Mouse (Mus musculus) cerebellum, adult 2 months (tissue): ENCODE measurements around the gene Srr. TPM values are rescaled to one million over a fixed set of nuclear protein-coding genes. Genes with fewer than 3 reads are reported as not detected.

Experiments
- DNase-seq, 2 experiments: peaks; one replicate each; pipeline ENCODE4 v3.0.0; 2021
- H3K27ac ChIP-seq: fragments of 200-500 bp; 2 replicates; pipeline ENCODE4 v1.5.1; 2012; ENCODE audit warnings: low read length, control low read depth, inconsistent platforms; ENCODE audit not compliant: insufficient read depth
- H3K27me3 ChIP-seq: fragments of 200-500 bp; 2 replicates; pipeline ENCODE4 v1.6.1; 2012; ENCODE audit warnings: inconsistent platforms, mild to moderate bottlenecking, low read length, moderate library complexity; ENCODE audit not compliant: control insufficient read depth, insufficient read depth
- H3K4me1 ChIP-seq: fragments of 200-500 bp; 2 replicates; pipeline ENCODE4 v1.6.1; 2011; ENCODE audit warnings: low read length; ENCODE audit not compliant: control insufficient read depth, insufficient read depth
- H3K4me3 ChIP-seq: fragments of 200-500 bp; replicated peaks from 2 replicates; pipeline ENCODE3; 2011; ENCODE audit warnings: mild to moderate bottlenecking, low read depth, low read length, control low read depth; ENCODE audit not compliant: insufficient read depth
- CTCF ChIP-seq: fragments of 200-500 bp; IDR thresholded peaks from 2 replicates; pipeline ENCODE4 v1.5.1; 2011; ENCODE audit warnings: low read depth, mild to moderate bottlenecking, control low read depth, low read length, moderate library complexity, borderline replicate concordance; ENCODE audit not compliant: insufficient read depth
- POLR2A ChIP-seq: fragments of 200-500 bp; IDR thresholded peaks from 2 replicates; pipeline ENCODE4 v1.6.1; 2011; ENCODE audit warnings: low read length, control low read depth, borderline replicate concordance; ENCODE audit not compliant: insufficient read depth
- WGBS: fragments of 180-500 bp; shearing (Covaris S2); methylation state at CpG from one replicate; pipeline ENCODE4 v1.1.7; 2018; 5-methylcytosine and 5-hydroxymethylcytosine counted together
- polyA plus RNA-seq: library from polyadenylated mRNA; depleted of rRNA; stranded (reverse); fragments of >200 nt; gene quantifications from 2 replicates; pipeline ENCODE4 v1.2.3, GENCODE M21; 2012; rRNA removed

Gene Srr
- polyA plus RNA-seq, 1 experiment = 36.5 TPM

DNA sequence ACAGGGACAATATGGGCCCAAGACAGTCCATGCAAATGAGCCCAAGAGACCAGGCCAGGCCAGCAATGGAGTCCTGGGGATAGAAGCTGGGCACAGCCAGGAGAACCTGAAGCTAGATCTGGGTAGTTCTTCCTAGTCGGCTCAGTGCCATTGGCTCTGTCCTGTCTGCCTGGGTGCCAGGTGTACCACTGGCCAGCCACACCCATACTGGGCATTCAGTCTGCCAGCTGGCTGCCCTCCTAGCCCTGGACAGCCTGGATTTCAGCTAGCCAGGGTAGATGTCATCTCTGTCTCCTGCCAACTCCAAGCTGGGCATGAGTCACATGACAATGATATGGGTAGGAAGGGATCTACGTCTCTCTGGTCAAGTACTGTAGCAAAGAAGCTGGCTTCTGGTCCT is 58.6 kb downstream of the Srr start:
- 9% methylated on average over 2 of the region's 2 CpGs for WGBS
- Histone ChIP-seq H3K4me1 (peaks cover 32% of the 10 kb centered on the region), H3K4me3 (no peak overlapping the region), H3K27ac (peak overlapping the region; percentile 22), H3K27me3 (no peaks in the 10 kb centered on the region)
- peak; percentile 91 to 97 for DNase-seq
- TF ChIP-seq CTCF = no peak
- no peak for TF ChIP-seq POLR2A

DNA sequence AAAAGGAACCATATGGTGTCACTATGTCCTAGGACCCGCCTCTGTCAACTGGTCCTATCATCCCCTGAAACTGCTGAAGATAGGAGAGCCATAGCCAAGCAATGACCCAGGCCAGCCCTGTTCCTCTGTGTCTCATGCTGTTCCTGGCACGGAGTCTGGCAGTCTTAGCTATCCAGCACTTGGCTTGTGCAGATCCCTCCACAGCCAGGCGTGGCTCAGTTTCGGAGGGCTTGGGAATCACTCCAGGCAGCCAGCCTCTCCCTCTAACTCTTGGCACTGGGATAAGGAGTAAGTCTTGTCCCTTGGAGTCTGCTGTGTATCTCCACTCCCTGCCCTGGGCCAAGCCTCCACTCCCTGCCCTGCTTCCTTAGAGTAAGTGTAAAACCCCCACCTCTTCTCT is 59.1 kb downstream of the Srr start:
- peak; percentile 90 to 95 for DNase-seq
- Histone ChIP-seq H3K4me3 (no peak overlapping the region), H3K4me1 (peaks cover 32% of the 10 kb centered on the region), H3K27me3 (no peaks in the 10 kb centered on the region), H3K27ac (peak overlapping the region; percentile 22; the same call in 1 of the 2 replicates)
- WGBS = 5% methylated on average over 4 of the region's 4 CpGs
- no peak for TF ChIP-seq POLR2A
- no peak for TF ChIP-seq CTCF

DNA sequence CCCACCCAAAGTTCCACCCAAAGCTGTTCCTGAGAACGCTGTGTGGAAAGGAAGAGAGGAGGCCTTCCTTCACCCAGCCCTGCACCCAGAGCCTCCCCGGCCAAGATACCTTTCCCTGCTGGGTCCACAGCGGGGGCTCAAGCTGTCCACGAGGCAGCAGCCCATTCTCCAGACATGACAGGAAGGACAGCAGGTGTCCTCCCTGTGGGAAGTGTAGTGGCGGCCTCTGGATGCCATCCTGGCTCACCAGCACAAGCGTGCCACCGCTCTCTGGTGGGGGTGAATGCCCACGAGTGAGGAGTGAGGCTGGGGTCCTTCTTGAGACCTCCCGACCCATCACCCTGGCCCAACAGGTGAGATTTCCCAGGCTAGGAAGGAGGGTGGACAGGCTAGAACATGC is 60.5 kb downstream of the Srr start:
- peaks cover 27% of the 10 kb centered on the region for H3K4me1 ChIP-seq
- DNase-seq = no peak
- no peak overlapping the region for H3K4me3 ChIP-seq
- 33% methylated on average over 9 of the region's 9 CpGs for WGBS
- no peaks in the 10 kb centered on the region for H3K27me3 ChIP-seq
- TF ChIP-seq POLR2A = no peak
- H3K27ac ChIP-seq = no peak overlapping the region

DNA sequence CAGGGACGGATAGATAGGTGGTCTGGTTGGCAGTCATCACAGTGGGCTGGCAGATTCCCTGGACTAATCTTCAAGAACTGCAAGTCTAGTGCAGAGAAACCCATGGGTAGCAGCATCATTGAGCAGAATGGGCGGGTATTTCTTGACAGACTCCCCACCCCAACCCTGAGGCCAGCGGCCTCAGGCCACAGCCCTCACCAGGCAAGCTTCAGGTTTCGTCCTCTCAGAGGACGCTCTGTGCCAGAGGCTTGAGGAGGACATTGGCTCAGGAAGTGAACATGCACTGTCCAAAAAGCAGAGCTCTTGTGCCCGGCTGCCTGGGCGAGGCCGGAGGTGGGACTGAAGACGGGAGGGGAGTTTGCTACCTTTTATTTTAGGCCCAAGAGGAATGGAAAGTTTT is 61.3 kb downstream of the Srr start:
- DNase-seq = no peak
- Histone ChIP-seq H3K27me3 (no peaks in the 10 kb centered on the region), H3K27ac (no peak overlapping the region), H3K4me1 (peaks cover 27% of the 10 kb centered on the region), H3K4me3 (no peak overlapping the region)
- TF ChIP-seq POLR2A (no peak), CTCF (no peak)
- 84% methylated on average over 9 of the region's 9 CpGs for WGBS

DNA sequence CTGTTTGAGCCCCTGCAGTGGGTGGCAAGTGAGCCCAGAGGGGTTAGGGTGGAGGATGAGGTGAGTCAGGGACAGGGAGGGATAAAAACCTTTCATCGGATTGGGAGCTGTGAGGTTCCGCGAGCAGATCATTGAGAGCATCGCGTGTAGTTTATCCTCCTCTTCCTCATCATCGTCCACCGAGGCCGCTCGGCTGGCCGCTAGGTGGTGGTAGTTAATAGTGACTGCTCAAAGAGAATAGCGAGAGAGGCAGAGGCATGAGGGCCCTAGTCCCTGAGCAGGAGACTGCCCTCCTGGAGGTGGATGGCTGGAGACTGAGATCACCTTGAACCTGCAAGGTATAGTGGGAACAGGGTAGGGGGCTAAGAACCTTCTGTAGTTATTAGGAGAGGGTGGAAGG is 62.3 kb downstream of the Srr start:
- Histone ChIP-seq H3K27ac (no peak overlapping the region), H3K4me1 (peaks cover 27% of the 10 kb centered on the region), H3K4me3 (no peak overlapping the region), H3K27me3 (no peaks in the 10 kb centered on the region)
- WGBS = 44% methylated on average over 11 of the region's 11 CpGs
- TF ChIP-seq POLR2A (no peak), CTCF (peak; percentile 62)
- DNase-seq = peak in 1 of 2 experiments; percentile 48

DNA sequence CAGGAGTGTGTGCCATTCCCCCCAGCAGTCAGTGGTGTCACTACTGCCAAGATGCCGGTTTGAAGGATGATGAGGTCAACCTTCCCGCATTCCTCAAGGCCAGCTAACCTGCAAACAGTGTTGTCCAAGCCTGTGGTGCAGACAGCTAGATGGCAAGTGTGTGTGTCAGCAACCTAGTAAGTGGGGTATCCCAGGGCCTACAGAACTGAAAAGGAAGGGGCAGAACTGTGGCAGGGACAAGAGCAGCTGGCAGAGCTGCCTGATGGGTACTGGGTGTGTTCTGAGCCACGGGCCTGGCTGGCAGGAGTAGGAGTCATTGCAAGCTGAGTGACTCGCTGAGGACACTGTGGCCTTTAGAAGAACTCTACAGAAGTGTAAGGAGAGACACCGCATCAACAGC is 63.6 kb downstream of the Srr start:
- 78% methylated on average over 5 of the region's 5 CpGs for WGBS
- H3K4me1 ChIP-seq = peaks cover 17% of the 10 kb centered on the region

DNA sequence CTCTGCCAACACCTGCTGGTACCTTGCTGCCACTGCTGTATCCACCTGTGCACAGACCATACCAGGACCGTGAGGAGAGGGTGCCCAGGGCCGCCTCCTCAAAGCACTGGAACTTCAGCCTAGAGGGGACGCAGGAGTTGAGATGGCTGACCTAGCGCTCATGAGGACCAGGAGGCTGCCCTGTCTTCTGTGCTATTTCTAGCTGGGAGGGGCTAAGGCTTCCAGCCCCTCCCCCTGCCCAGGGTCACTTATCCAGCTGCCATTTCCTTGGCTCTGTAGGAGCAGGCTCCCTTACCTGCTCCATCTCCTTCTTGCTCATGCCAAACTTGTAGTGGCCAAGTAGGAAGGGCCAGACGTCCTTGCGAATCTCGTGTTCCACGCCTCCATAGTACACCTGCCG is 68.0 kb downstream of the Srr start:
- 86% methylated on average over 9 of the region's 9 CpGs for WGBS
- Histone ChIP-seq H3K27ac (no peak overlapping the region), H3K27me3 (no peaks in the 10 kb centered on the region), H3K4me1 (0 out of 2 replicates have a peak, but pooled peaks cover 5% of the 10 kb centered on the region), H3K4me3 (no peak overlapping the region)
- TF ChIP-seq POLR2A (no peak), CTCF (no peak)
- no peak for DNase-seq

More for the DNA sequence above, 63.6 kb downstream of the Srr start:
- H3K4me3 ChIP-seq = no peak overlapping the region
- TF ChIP-seq POLR2A (no peak), CTCF (no peak)
- H3K27me3 ChIP-seq = no peaks in the 10 kb centered on the region
- DNase-seq = no peak
- no peak overlapping the region for H3K27ac ChIP-seq

Other genes starting within 250 kb of the Srr start
- gene Pafah1b1, start 201.3 kb downstream of the Srr start, polyA plus RNA-seq = 185 and 190 TPM in 2 replicates
- gene Mettl16, start 155.1 kb downstream of the Srr start, polyA plus RNA-seq = 17.6 and 18.5 TPM in 2 replicates
- gene Mnt, start 95.0 kb downstream of the Srr start, polyA plus RNA-seq = 17.9 and 18.0 TPM in 2 replicates
- gene Sgsm2, start 28.9 kb downstream of the Srr start, polyA plus RNA-seq = 29.0 and 30.7 TPM in 2 replicates
- 16.1 and 17.4 TPM in 2 replicates for gene Tsr1, start 27.9 kb downstream of the Srr start, polyA plus RNA-seq
- 31.1 and 31.6 TPM in 2 replicates for gene Smg6, start 125 bp downstream of the Srr start, polyA plus RNA-seq
- 3.0 and 3.7 TPM in 2 replicates for gene Hic1, start 243.6 kb upstream of the Srr start, polyA plus RNA-seq